8 mouse cellular contexts compared by ENCODE assay signal in genomic region chr15:82987014-82987731, GRCm38 (mm10). TPM values are rescaled to one million over a fixed set of nuclear protein-coding genes. Genes with fewer than 3 reads are reported as not detected.
DNase-seq lines count a peak whose midpoint lies in the region; ATAC-seq and TF ChIP-seq lines count a peak whose summit lies in the region.

No protein-coding gene starts in this region.

- no peaks in the 10 kb centered on the region for H3K79me3 ChIP-seq in C2C12 (ENCODE audit: low read depth)

- no peaks in the 10 kb centered on the region for H3K9me3 ChIP-seq in intestine, embryonic 16.5 days (ENCODE audit: control insufficient read depth, low read length)
- no peaks in the 10 kb centered on the region for H3K9me3 ChIP-seq in midbrain, embryonic 16.5 days (replicated peaks; ENCODE audit: control insufficient read depth, low read length, poor library complexity, severe bottlenecking)

- whole genome bisulfite sequencing in intestine, embryonic 16.5 days = 2% methylated on average over 38 of the region's 38 CpGs
- under 1% methylated on average over 38 of the region's 38 CpGs for WGBS in midbrain, embryonic 16.5 days

- TF ChIP-seq POLR2A in embryonic fibroblast, embryonic 13.5 days (IDR thresholded peaks at IDR 0.05; ENCODE audit: low read depth, low read length) = no peak

- H3K27me3 ChIP-seq in C2C12 (ENCODE audit: control insufficient read depth, insufficient read depth, insufficient read length) = peaks cover 68% of the 10 kb centered on the region
- peaks cover 2% of the 10 kb centered on the region; the same call in 1 of the 2 replicates for H3K27me3 ChIP-seq in intestine, embryonic 16.5 days (replicated peaks; ENCODE audit: control insufficient read depth, insufficient read depth, low read length)
- no peaks in the 10 kb centered on the region for H3K27me3 ChIP-seq in midbrain, embryonic 16.5 days (ENCODE audit: control insufficient read depth, insufficient read depth, low read depth, low read length)

- peak overlapping the region; percentile 59 for H3K9ac ChIP-seq in intestine, embryonic 16.5 days (ENCODE audit: low read depth, low read length)
- peak overlapping the region; percentile 66 for H3K9ac ChIP-seq in midbrain, embryonic 16.5 days (ENCODE audit: low read depth, low read length)

- peaks cover 15% of the 10 kb centered on the region for H3K4me1 ChIP-seq in embryonic fibroblast, embryonic 13.5 days (ENCODE audit: control insufficient read depth, insufficient read depth, low read length)
- H3K4me1 ChIP-seq in intestine, embryonic 16.5 days (ENCODE audit: control insufficient read depth, insufficient read depth, low read length) = peaks cover 30% of the 10 kb centered on the region
- peaks cover 54% of the 10 kb centered on the region for H3K4me1 ChIP-seq in midbrain, embryonic 16.5 days (ENCODE audit: control insufficient read depth, insufficient read depth, low read length)

- H3K4me2 ChIP-seq in intestine, embryonic 16.5 days (ENCODE audit: low read depth, low read length) = peak overlapping the region; percentile 98
- peak overlapping the region; percentile 89 for H3K4me2 ChIP-seq in midbrain, embryonic 16.5 days (ENCODE audit: low read length)

- H3K27ac ChIP-seq in embryonic fibroblast, embryonic 13.5 days (ENCODE audit: insufficient read depth, low read length) = no peak overlapping the region
- no peak overlapping the region for H3K27ac ChIP-seq in intestine, embryonic 16.5 days (ENCODE audit: low read length)
- no peak overlapping the region for H3K27ac ChIP-seq in midbrain, embryonic 16.5 days (ENCODE audit: low read length)

- H3K79me2 ChIP-seq in C2C12 (ENCODE audit: control insufficient read depth, insufficient read depth) = no peaks in the 10 kb centered on the region

- H3K4me3 ChIP-seq in C2C12 (ENCODE audit: insufficient read depth, poor library complexity, severe bottlenecking) = no peak overlapping the region
- H3K4me3 ChIP-seq in embryonic fibroblast, embryonic 13.5 days (ENCODE audit: insufficient read depth, low read length) = peak overlapping the region; percentile 31
- H3K4me3 ChIP-seq in intestine, embryonic 16.5 days (ENCODE audit: low read length) = peak overlapping the region; percentile 52
- peak overlapping the region; percentile 46 for H3K4me3 ChIP-seq in midbrain, embryonic 16.5 days (ENCODE audit: low read depth, low read length)

- H3ac ChIP-seq in C2C12 (ENCODE audit: control insufficient read depth, insufficient read length, low read depth) = peak overlapping the region; percentile 53

- peak; percentile 57 for DNase-seq in embryo, embryonic 9.5 days (ENCODE audit: extremely low spot score)
- DNase-seq in embryo, embryonic 11 days = no peak
- no peak for DNase-seq in frontal cortex, postnatal 10 days (ENCODE audit: low spot score in 2 of 2)
- DNase-seq in urinary bladder, adult 18-20 months (ENCODE audit: low spot score in 2 of 2) = no peak

- TF ChIP-seq CTCF in C2C12 (IDR thresholded peaks at IDR 0.05; ENCODE audit: control insufficient read depth, insufficient read depth, insufficient read length) = no peak
- no peak for TF ChIP-seq CTCF in embryonic fibroblast, embryonic 13.5 days (IDR thresholded peaks at IDR 0.05; ENCODE audit: borderline replicate concordance, insufficient read depth, low read length)

- H3K36me3 ChIP-seq in C2C12 (ENCODE audit: control insufficient read depth, insufficient read depth) = no peaks in the 10 kb centered on the region
- H3K36me3 ChIP-seq in intestine, embryonic 16.5 days (ENCODE audit: control insufficient read depth, insufficient read depth, low read length) = no peaks in the 10 kb centered on the region
- no peaks in the 10 kb centered on the region for H3K36me3 ChIP-seq in midbrain, embryonic 16.5 days (ENCODE audit: control insufficient read depth, insufficient read depth, low read length)

- ATAC-seq in intestine, embryonic 16.5 days = peak; percentile 45; the same call in 1 of the 2 replicates
- peak; percentile 62 for ATAC-seq in midbrain, embryonic 16.5 days

TF ChIP-seq in C2C12, 6 proteins besides CTCF, POLR2A, EP300 and RAD21:
- TF ChIP-seq USF1 (IDR thresholded peaks at IDR 0.05; ENCODE audit: low read depth) (no peak), CEBPB (IDR thresholded peaks at IDR 0.05; ENCODE audit: low read depth) (no peak), MAX (IDR thresholded peaks at IDR 0.05) (no peak)

RNA-seq across cellular contexts. Expression of gene Tcf20, which starts 0.5 kb away (rescaled TPM):
- 13.0 TPM for polyA plus RNA-seq in C2C12 (2012; fragmentation: generic; extraction: Trizol)
- polyA plus RNA-seq in embryonic fibroblast, embryonic 13.5 days (2011; ENCODE audit: insufficient read length, low read depth, missing spikeins) = 53.6 and 56.9 TPM in 2 replicates
- polyA plus RNA-seq in intestine, embryonic 16.5 days (2015; fragmentation: Nextera tagmentation; extraction: Ambion mirVana) = 5.1 and 5.5 TPM in 2 replicates
- 13.0 and 13.6 TPM in 2 replicates for polyA plus RNA-seq in midbrain, embryonic 16.5 days (2015; fragmentation: Nextera tagmentation; extraction: Ambion mirVana)

RNA-seq across cellular contexts. Expression of gene Nfam1, which starts 45.9 kb away (rescaled TPM):
- polyA plus RNA-seq in C2C12 (2012; fragmentation: generic; extraction: Trizol) = 0.01 TPM
- polyA plus RNA-seq in embryonic fibroblast, embryonic 13.5 days (2011; ENCODE audit: insufficient read length, low read depth, missing spikeins) = 0.70 TPM in 1 of 2 replicates, not detected in the other
- 3.1 and 3.6 TPM in 2 replicates for polyA plus RNA-seq in intestine, embryonic 16.5 days (2015; fragmentation: Nextera tagmentation; extraction: Ambion mirVana)
- polyA plus RNA-seq in midbrain, embryonic 16.5 days (2015; fragmentation: Nextera tagmentation; extraction: Ambion mirVana) = 2.6 and 3.0 TPM in 2 replicates
